Mouse (Mus musculus) kidney, postnatal 25 days (tissue): Measurements from ENCODE around the gene Fancf.

Source experiments
- DNase-seq, 2 experiments: peaks; one replicate each; pipeline ENCODE4 v3.0.0; 2021; ENCODE audit warnings: mixed read lengths in 2 of 2

Fancf gene

DNA sequence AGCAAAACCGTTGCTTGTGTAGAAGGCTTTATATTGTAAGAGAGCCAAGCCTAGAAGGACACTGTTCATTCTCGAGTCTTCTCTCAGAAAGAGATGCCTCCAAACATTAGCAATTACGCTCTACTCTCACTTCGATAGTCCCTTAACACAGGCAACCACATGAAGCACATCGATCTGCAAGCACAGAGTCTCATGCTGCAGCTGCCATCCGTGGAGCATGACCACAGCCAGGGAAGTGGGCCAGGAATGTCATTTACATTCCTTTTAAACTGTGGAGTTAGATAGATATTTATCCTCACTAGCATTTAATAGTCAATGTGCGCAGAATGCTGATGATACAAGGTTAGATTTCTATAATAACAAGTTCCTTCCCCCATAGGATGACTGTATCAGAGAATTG is 21.6 kb downstream of the Fancf start:
- no peak for DNase-seq

- DNase-seq: no peak
Measured at GRCm38 (mm10) chr7:51831917-51832316, 30.1 kb downstream of the Fancf start.

- no peak for DNase-seq
Measured at GRCm38 (mm10) chr7:51823562-51824338, 38.3 kb downstream of the Fancf start.

DNA sequence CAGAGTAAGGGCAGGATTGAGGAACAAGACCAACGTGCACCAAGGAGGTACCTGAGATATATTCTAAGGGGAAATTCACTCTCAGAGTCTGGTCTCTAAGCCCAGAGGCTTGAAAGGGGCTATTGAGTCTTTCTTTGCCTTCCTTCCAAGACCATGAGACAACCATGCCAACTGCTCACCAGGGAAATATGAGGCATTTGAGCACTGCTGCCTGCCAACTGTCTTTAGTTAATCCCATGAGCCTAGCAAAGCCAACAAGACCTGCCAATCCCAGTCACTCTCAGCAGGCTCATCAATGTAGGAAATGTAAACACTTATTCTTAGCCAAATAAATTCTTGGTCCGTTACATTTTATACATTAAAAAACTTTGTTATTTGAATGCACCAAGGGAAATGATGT is 40.6 kb downstream of the Fancf start:
- DNase-seq: no peak

DNA sequence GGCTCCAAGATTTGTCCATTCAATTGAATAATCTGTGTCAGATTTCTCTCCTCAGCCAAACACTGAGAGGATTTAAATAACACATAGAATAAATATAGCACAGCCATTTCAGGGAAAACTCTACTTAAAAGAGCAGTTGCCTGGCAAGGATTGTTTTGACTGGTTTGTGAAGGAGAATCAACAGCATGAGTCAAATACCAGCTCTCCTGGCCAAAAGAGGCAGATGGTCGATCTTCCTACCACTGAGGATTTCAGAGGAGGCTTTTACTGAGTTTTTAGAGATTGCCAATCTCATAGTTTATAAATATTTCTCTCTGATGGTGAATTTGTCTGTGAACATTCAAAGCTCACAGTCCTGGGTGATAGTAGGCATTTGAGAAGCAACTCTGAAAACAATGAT is 42.2 kb downstream of the Fancf start:
- no peak for DNase-seq

GRCm38 (mm10) chr7:51818251-51818974 is 43.7 kb downstream of the Fancf start:
- DNase-seq: no peak

GRCm38 (mm10) chr7:51816283-51816839 is 45.7 kb downstream of the Fancf start:
- DNase-seq: no peak

- DNase-seq: no peak
Measured at GRCm38 (mm10) chr7:51815473-51816282, 46.4 kb downstream of the Fancf start.
